Mouse (Mus musculus) right cerebral cortex, postnatal 14 days (tissue): ENCODE measurements around the gene Stam.
"Not testable (repeated sequence)": the region's sequence is repeated elsewhere in the genome, so short reads cannot be mapped to it uniquely, and the experiment has no call there.

Experiments used
- DNase-seq: peaks from one replicate; pipeline ENCODE4 v3.0.0; 2022

Gene Stam

GRCm38 (mm10) chr2:14198325-14198903 lies 124.5 kb downstream of the Stam start:
- DNase-seq: not testable (repeated sequence)
